Mouse (Mus musculus) spleen, postnatal 0 days (tissue): ENCODE results near the gene Olfr437. TPM values are rescaled to one million over a fixed set of nuclear protein-coding genes. Genes with fewer than 3 reads are reported as not detected.

Experiments used
- polyA plus RNA-seq: library from polyadenylated mRNA; unstranded; fragments of >200 nt; fragmentation: Nextera tagmentation; extraction: Ambion mirVana; gene quantifications from 2 replicates; pipeline ENCODE4 v1.2.1, GENCODE M21; 2015

The Olfr437 gene
- polyA plus RNA-seq = not detected in 2 replicates

DNA sequence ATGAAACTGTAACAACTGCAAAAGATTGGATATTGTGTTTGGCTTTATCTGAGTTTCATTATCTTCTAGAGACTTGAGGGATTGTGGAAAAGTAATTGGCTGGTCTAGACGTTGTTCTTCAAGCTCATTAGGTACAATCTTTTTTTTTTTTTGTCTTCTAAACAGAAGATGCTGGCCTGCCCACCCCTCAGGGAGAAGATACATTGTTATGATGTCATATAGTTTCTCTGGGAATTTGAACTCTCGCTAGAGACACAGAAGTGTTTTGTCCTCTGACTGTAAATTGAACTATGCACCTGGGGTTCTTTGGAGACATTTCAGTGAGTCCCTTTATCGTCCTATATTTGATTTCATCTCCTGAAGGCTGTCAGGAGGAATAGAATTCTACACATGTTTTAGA lies at the start of gene Olfr437:
Olfr437 (plus strand) TSS at position 301 of the 400 bp plus-strand sequence.

DNA sequence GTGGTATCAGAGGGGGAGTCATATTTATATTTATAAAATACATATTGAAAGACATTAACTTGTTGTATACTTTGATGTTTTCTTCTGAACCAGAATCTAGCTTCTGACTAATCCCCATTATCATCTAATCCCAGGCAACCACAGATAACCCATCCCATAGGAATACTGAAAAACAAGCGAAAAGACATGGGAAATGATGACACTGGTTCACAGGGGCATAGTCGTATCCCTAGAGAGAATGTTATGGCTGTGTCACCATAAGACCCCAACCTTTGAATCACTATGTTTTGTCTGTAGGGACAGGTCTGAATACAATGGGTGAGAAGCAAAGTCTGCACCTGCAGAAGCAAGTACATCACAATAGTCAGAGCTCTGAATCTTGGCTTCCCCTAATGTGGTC lies 16.8 kb upstream of the Olfr437 start, which contains the start of gene Olfr237-ps1:
Olfr237-ps1 (plus strand) TSS at position 301 of the 400 bp plus-strand sequence.

DNA sequence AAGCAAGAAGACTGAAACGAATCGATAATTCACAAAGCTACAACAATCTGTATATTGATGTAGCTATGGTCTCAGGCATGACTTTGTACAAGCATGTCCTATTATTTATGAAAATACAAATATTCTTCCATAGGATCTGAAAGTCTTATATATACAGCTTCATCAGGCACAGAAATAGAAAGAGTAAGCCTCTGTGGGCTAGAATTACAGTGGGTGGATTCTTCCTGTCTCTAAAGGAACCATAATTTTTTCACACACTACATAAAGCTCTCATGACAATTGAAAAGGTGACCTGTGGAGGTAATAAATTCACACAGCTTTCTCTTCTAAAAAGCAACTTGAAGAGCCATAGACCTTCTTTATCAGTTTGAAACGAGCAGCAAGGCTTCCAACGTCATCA lies 8.8 kb downstream of the Olfr437 start, which contains the start of gene Olfr13:
Olfr13 (plus strand) TSS at position 301 of the 400 bp plus-strand sequence.

DNA sequence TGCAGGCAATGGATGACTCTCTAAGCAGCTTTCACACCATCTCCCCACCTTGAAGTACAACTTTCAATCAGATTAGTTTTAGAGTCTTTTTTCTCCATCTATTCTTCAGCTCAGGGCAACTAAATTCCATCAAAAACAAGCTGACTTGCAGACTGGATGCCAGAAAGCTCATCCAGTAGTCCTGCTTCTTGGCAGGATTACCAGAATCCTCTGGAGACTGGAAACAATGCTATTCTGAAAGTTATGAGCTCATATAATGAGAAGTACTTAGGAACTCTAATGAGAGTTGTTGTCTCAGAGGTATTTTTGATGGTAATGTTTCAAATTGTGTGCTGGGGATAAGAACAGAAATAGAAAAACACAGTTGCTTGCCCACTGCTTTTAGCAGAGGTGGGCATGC lies 33.7 kb downstream of the Olfr437 start, which contains the start of gene Olfr435:
Olfr435 (plus strand) TSS at position 366 of the 400 bp plus-strand sequence.

DNA sequence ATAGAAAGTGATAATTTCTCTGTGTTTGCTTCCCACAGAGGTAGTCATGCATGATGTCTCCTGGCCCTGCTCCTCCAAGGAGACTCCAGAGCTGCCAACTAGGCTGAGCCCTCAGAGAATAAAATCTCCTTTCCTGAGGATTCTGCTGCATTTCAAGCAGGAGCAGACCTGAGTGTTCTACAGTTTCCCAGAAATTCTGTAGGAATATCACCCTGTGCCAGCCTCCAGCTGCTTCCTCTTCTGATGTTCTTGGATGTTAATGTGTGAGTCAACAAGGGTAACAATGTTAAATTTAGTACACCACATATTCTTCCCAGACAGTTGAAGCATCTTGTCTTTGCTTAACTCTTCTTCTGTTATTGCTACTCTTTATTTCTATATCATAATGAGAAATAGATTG lies 49.8 kb downstream of the Olfr437 start, which contains the start of gene Olfr434:
Olfr434 (plus strand) TSS at position 149 of the 400 bp plus-strand sequence.

Other genes with a start within 250 kb of the Olfr437 start
- gene Olfr446, start 241.9 kb upstream of the Olfr437 start, polyA plus RNA-seq = not detected in 2 replicates
- not detected in 2 replicates for gene Olfr444, start 214.2 kb upstream of the Olfr437 start, polyA plus RNA-seq
- not detected in 2 replicates for gene Olfr441, start 56.9 kb upstream of the Olfr437 start, polyA plus RNA-seq
- not detected in 2 replicates for gene Olfr237-ps1, start 16.7 kb upstream of the Olfr437 start, polyA plus RNA-seq
- gene Olfr13, start 8.9 kb downstream of the Olfr437 start, polyA plus RNA-seq = not detected in 2 replicates
- not detected in 2 replicates for gene Olfr435, start 33.9 kb downstream of the Olfr437 start, polyA plus RNA-seq
- gene Olfr434, start 49.7 kb downstream of the Olfr437 start, polyA plus RNA-seq = not detected in 2 replicates
- not detected in 2 replicates for gene Olfr47, start 68.2 kb downstream of the Olfr437 start, polyA plus RNA-seq
- 2.1 and 3.6 TPM in 2 replicates for gene Arhgef5, start 102.3 kb downstream of the Olfr437 start, polyA plus RNA-seq
- gene Nobox, start 146.3 kb downstream of the Olfr437 start, polyA plus RNA-seq = not detected in 2 replicates